Mouse (Mus musculus) liver, embryonic 12.5 days (tissue): ENCODE measurements at regions not wholly inside any gene's neighbourhood (a gene's known extent, or its start where the extent isn't known, plus 50 kb on each side); places are given as distances from the start of the nearest gene placed in this dataset.

Experiments
- ATAC-seq: fragments of 200-750 bp; cut with Nextera tagmentation; 2 replicates; pipeline ENCODE4 v1.8.0; 2017; ENCODE audit warnings: moderate number of reproducible peaks, mild to moderate bottlenecking, moderate library complexity
- H3K27ac ChIP-seq: fragments of 300-500 bp; sonication (generic); 2 replicates; pipeline ENCODE4 v1.5.1; 2016; ENCODE audit warnings: mild to moderate bottlenecking
- H3K27me3 ChIP-seq: fragments of 300-500 bp; sonication (generic); replicated peaks from 2 replicates; pipeline ENCODE4 v1.6.1; 2016; ENCODE audit warnings: mild to moderate bottlenecking, moderate library complexity
- H3K36me3 ChIP-seq: fragments of 300-500 bp; sonication (generic); 2 replicates; pipeline ENCODE4 v1.6.1; 2016; ENCODE audit warnings: mild to moderate bottlenecking, moderate library complexity
- H3K4me1 ChIP-seq: fragments of 300-500 bp; sonication (generic); 2 replicates; pipeline ENCODE4 v1.6.1; 2016
- H3K4me2 ChIP-seq: fragments of 300-500 bp; sonication (generic); 2 replicates; pipeline ENCODE4 v1.6.1; 2016; ENCODE audit warnings: mild to moderate bottlenecking, moderate library complexity
- H3K4me3 ChIP-seq: fragments of 300-500 bp; sonication (generic); 2 replicates; pipeline ENCODE4 v1.5.1; 2016; ENCODE audit warnings: mild to moderate bottlenecking, moderate library complexity
- H3K9ac ChIP-seq: fragments of 300-500 bp; sonication (generic); 2 replicates; pipeline ENCODE4 v1.6.1; 2016; ENCODE audit warnings: mild to moderate bottlenecking, moderate library complexity
- H3K9me3 ChIP-seq: fragments of 300-500 bp; sonication (generic); replicated peaks from 2 replicates; pipeline ENCODE4 v1.6.1; 2016; ENCODE audit warnings: mild to moderate bottlenecking, moderate library complexity
- WGBS: fragments of 180-500 bp; shearing (Covaris S2); methylation state at CpG from one replicate; pipeline ENCODE4 v1.1.7; 2016; ENCODE audit not compliant: insufficient replicate concordance; 5-methylcytosine and 5-hydroxymethylcytosine counted together

GRCm38 (mm10) chr11:113132078-113133064 is 350.3 kb downstream of the Sox9 start:
- ATAC-seq: no peak
- H3K4me2 ChIP-seq: peak overlapping the region; percentile 26
- H3K4me1 ChIP-seq: peaks cover 36% of the 10 kb centered on the region
- no peak overlapping the region for H3K27ac ChIP-seq
- H3K4me3 ChIP-seq: no peak overlapping the region
- H3K27me3 ChIP-seq: no peaks in the 10 kb centered on the region
- no peaks in the 10 kb centered on the region for H3K9me3 ChIP-seq
- H3K36me3 ChIP-seq: no peaks in the 10 kb centered on the region
- H3K9ac ChIP-seq: no peak overlapping the region
- 69% methylated on average over 20 of the region's 23 CpGs for WGBS

- H3K4me3 ChIP-seq: no peak overlapping the region
- no peaks in the 10 kb centered on the region for H3K27me3 ChIP-seq
- WGBS: 50% methylated on average over 4 of the region's 4 CpGs
- no peaks in the 10 kb centered on the region for H3K36me3 ChIP-seq
- H3K4me2 ChIP-seq: no peak overlapping the region
- H3K4me1 ChIP-seq: peaks cover 36% of the 10 kb centered on the region
- H3K9me3 ChIP-seq: no peaks in the 10 kb centered on the region
- no peak overlapping the region for H3K9ac ChIP-seq
- no peak for ATAC-seq
- no peak overlapping the region for H3K27ac ChIP-seq
These were observed 351.4 kb downstream of the Sox9 start for GRCm38 (mm10) chr11:113133407-113133806.

GRCm38 (mm10) chr11:113135261-113135660 is 353.2 kb downstream of the Sox9 start:
- Histone ChIP-seq H3K4me3 (no peak overlapping the region), H3K36me3 (no peaks in the 10 kb centered on the region), H3K27ac (no peak overlapping the region), H3K4me1 (peaks cover 26% of the 10 kb centered on the region), H3K4me2 (no peak overlapping the region), H3K9me3 (no peaks in the 10 kb centered on the region), H3K9ac (no peak overlapping the region), H3K27me3 (no peaks in the 10 kb centered on the region)
- no peak for ATAC-seq
- WGBS: 41% methylated on average over 5 of the region's 5 CpGs

GRCm38 (mm10) chr11:113138462-113138861 is 356.4 kb downstream of the Sox9 start:
- no peaks in the 10 kb centered on the region for H3K9me3 ChIP-seq
- ATAC-seq: no peak
- H3K4me1 ChIP-seq: 0 out of 2 replicates have a peak, but pooled peaks cover 9% of the 10 kb centered on the region
- H3K27ac ChIP-seq: no peak overlapping the region
- H3K36me3 ChIP-seq: no peaks in the 10 kb centered on the region
- no peak overlapping the region for H3K4me3 ChIP-seq
- H3K9ac ChIP-seq: no peak overlapping the region
- no peaks in the 10 kb centered on the region for H3K27me3 ChIP-seq
- H3K4me2 ChIP-seq: no peak overlapping the region
- WGBS: 82% methylated on average over 5 of the region's 5 CpGs

GRCm38 (mm10) chr11:113140595-113140994 is 358.6 kb downstream of the Sox9 start:
- Histone ChIP-seq H3K27me3 (no peaks in the 10 kb centered on the region), H3K4me1 (peaks cover 11% of the 10 kb centered on the region), H3K9me3 (no peaks in the 10 kb centered on the region), H3K36me3 (no peaks in the 10 kb centered on the region), H3K4me2 (no peak overlapping the region), H3K4me3 (no peak overlapping the region), H3K9ac (no peak overlapping the region), H3K27ac (no peak overlapping the region)
- no peak for ATAC-seq
- WGBS: 66% methylated on average over 9 of the region's 9 CpGs

GRCm38 (mm10) chr11:113142816-113143215 is 360.8 kb downstream of the Sox9 start:
- peaks cover 17% of the 10 kb centered on the region for H3K4me1 ChIP-seq
- H3K27me3 ChIP-seq: no peaks in the 10 kb centered on the region
- H3K4me2 ChIP-seq: no peak overlapping the region
- no peak overlapping the region for H3K4me3 ChIP-seq
- 38% methylated on average over 1 of the region's 1 CpGs for WGBS
- no peaks in the 10 kb centered on the region for H3K36me3 ChIP-seq
- no peaks in the 10 kb centered on the region for H3K9me3 ChIP-seq
- no peak overlapping the region for H3K9ac ChIP-seq
- ATAC-seq: no peak
- no peak overlapping the region for H3K27ac ChIP-seq

GRCm38 (mm10) chr11:113143839-113144627 is 362.0 kb downstream of the Sox9 start:
- Histone ChIP-seq H3K36me3 (no peaks in the 10 kb centered on the region), H3K27me3 (no peaks in the 10 kb centered on the region), H3K4me3 (no peak overlapping the region), H3K4me1 (peaks cover 17% of the 10 kb centered on the region), H3K27ac (no peak overlapping the region), H3K9me3 (no peaks in the 10 kb centered on the region), H3K9ac (no peak overlapping the region), H3K4me2 (no peak overlapping the region)
- ATAC-seq: no peak
- 52% methylated on average over 14 of the region's 14 CpGs for WGBS

GRCm38 (mm10) chr11:113145721-113146120 is 363.7 kb downstream of the Sox9 start:
- no peak overlapping the region for H3K9ac ChIP-seq
- peaks cover 17% of the 10 kb centered on the region for H3K4me1 ChIP-seq
- H3K4me3 ChIP-seq: no peak overlapping the region
- no peaks in the 10 kb centered on the region for H3K9me3 ChIP-seq
- H3K27ac ChIP-seq: no peak overlapping the region
- no peak overlapping the region for H3K4me2 ChIP-seq
- no peaks in the 10 kb centered on the region for H3K36me3 ChIP-seq
- 65% methylated on average over 4 of the region's 4 CpGs for WGBS
- no peaks in the 10 kb centered on the region for H3K27me3 ChIP-seq
- ATAC-seq: no peak

GRCm38 (mm10) chr11:113146762-113147161 is 364.7 kb downstream of the Sox9 start:
- H3K36me3 ChIP-seq: no peaks in the 10 kb centered on the region
- no peak overlapping the region for H3K27ac ChIP-seq
- ATAC-seq: no peak
- H3K4me1 ChIP-seq: peaks cover 17% of the 10 kb centered on the region
- H3K4me2 ChIP-seq: no peak overlapping the region
- no peak overlapping the region for H3K9ac ChIP-seq
- H3K27me3 ChIP-seq: no peaks in the 10 kb centered on the region
- no peak overlapping the region for H3K4me3 ChIP-seq
- 80% methylated on average over 8 of the region's 8 CpGs for WGBS
- no peaks in the 10 kb centered on the region for H3K9me3 ChIP-seq

GRCm38 (mm10) chr11:113147535-113148197 is 365.6 kb downstream of the Sox9 start:
- Histone ChIP-seq H3K27ac (no peak overlapping the region), H3K4me1 (peaks cover 17% of the 10 kb centered on the region), H3K4me3 (no peak overlapping the region), H3K9me3 (no peaks in the 10 kb centered on the region), H3K36me3 (no peaks in the 10 kb centered on the region), H3K9ac (no peak overlapping the region), H3K4me2 (no peak overlapping the region), H3K27me3 (no peaks in the 10 kb centered on the region)
- 66% methylated on average over 17 of the region's 17 CpGs for WGBS
- no peak for ATAC-seq

- Histone ChIP-seq H3K4me2 (no peak overlapping the region), H3K36me3 (no peaks in the 10 kb centered on the region), H3K27ac (no peak overlapping the region), H3K9me3 (no peaks in the 10 kb centered on the region), H3K27me3 (no peaks in the 10 kb centered on the region), H3K4me1 (peaks cover 17% of the 10 kb centered on the region), H3K9ac (no peak overlapping the region), H3K4me3 (no peak overlapping the region)
- WGBS: 66% methylated on average over 9 of the region's 9 CpGs
- ATAC-seq: no peak
These were observed 366.1 kb downstream of the Sox9 start for GRCm38 (mm10) chr11:113148198-113148537.

GRCm38 (mm10) chr11:113155515-113155914 is 373.5 kb downstream of the Sox9 start:
- Histone ChIP-seq H3K4me2 (no peak overlapping the region), H3K9ac (no peak overlapping the region), H3K4me1 (no peaks in the 10 kb centered on the region), H3K36me3 (no peaks in the 10 kb centered on the region), H3K4me3 (no peak overlapping the region), H3K27me3 (no peaks in the 10 kb centered on the region), H3K27ac (no peak overlapping the region), H3K9me3 (no peaks in the 10 kb centered on the region)
- ATAC-seq: no peak
- 77% methylated on average over 6 of the region's 6 CpGs for WGBS
